Mouse (Mus musculus) kidney, adult 8-10 months (tissue): ENCODE data around the gene Phb2.
A peak's percentile ranks its signal among the peaks of the same experiment; 100 is the strongest.

Experiments used
- DNase-seq, 2 experiments: peaks; one replicate each; pipeline ENCODE4 v3.0.0; 2022

The Phb2 gene

DNA sequence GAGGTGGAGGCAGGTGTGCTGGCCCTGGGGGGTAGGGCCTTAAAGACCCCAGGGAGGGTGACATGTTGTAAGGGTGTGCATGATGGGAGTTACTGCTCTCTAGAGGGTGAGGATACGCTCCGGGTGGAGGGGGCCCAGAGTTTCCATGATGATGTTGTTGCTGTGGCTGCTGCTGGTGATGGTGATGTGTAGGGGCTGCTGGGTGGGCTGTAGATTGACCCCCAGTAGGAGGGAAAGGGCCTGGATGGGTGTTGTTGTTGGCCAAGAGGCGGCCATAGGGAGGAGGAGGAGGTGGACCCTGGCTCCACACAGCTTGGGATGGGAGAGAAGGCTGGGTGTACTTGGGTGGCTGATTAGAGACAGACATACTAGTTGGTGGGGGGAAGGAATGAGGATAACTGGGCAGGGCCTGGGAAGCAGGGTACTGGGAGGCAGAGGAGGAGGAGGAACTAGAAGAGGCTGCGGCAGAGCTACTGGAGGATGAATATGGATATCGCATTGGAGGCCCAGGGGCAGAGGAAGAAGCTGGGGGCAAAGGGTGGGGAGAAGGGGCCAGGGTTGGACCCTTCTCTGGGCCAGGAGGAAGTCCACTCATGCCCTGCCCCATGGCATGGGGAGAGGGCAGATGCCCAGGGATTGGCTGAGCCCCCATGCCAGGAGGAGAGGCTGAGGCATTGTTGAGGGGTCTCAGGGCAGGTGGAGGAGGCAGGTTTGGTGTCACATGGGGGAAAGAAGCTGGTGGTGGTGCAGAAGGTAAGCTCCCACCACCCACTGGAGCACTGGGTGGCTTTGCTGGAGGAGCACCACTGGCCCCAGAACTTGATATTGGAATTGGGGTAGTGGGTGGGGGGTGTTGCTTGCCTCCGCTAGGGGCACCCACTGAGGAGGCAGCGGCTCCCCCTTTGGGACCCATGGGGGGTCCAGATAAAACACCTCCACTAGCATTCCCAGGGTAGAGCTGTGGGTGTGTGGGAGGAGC lies 34.8 kb downstream of the Phb2 start:
- DNase-seq, result no peak

DNA sequence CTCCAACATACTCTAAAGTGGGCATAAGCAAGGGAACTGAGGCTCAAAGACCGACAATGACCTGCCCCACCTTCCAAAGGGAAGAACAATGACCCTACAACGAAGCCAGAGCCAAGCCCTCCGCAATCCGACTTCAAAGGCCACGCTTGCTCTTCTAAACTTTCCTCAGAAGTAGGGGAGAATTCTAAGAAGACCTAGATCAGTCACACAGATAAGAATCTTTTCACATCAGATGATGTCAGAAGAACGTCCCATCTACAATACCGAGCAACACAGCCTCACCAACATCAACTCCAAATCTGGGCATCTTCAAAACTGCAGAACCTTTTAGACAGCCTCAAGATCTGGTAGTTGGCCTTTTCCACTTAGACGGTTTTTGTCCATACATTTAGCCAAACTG lies 38.3 kb downstream of the Phb2 start:
- DNase-seq, result no peak

DNA sequence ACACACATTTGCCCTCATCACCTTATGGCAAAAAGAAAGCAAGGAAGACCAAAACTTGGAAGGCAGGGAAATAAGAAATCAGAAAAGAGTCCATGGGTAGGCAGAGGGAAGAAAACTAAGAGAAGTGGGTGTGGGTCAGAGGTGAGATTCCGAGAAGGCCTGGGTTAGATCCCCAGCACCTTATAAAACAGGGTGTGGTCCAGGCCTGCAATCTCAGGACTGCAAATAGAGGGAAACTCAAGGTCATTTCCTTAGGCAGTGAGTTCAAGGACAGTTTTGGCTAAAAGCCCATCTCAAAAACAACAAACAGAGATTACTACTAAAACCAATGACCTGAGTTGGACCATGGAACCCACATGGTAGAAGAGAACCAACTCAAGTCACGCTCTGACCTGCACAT lies 41.7 kb downstream of the Phb2 start:
- no peak for DNase-seq

GRCm38 (mm10) chr6:124755306-124755705 lies 43.2 kb downstream of the Phb2 start:
- DNase-seq, result no peak

GRCm38 (mm10) chr6:124755831-124756595 lies 43.9 kb downstream of the Phb2 start, which contains the start of the genes Gm45234 and Atn1:
Gene Gm45234, minus strand, starts transcription at chr6:124756021.
Gene Atn1, minus strand, starts transcription at chr6:124756524.
- peak; percentile 58 to 70 for DNase-seq

- DNase-seq, result peak; percentile 80 to 84
These were observed 44.7 kb downstream of the Phb2 start for GRCm38 (mm10) chr6:124756652-124757350.

- DNase-seq, result no peak
These were observed 45.3 kb downstream of the Phb2 start for GRCm38 (mm10) chr6:124757351-124757880.

DNA sequence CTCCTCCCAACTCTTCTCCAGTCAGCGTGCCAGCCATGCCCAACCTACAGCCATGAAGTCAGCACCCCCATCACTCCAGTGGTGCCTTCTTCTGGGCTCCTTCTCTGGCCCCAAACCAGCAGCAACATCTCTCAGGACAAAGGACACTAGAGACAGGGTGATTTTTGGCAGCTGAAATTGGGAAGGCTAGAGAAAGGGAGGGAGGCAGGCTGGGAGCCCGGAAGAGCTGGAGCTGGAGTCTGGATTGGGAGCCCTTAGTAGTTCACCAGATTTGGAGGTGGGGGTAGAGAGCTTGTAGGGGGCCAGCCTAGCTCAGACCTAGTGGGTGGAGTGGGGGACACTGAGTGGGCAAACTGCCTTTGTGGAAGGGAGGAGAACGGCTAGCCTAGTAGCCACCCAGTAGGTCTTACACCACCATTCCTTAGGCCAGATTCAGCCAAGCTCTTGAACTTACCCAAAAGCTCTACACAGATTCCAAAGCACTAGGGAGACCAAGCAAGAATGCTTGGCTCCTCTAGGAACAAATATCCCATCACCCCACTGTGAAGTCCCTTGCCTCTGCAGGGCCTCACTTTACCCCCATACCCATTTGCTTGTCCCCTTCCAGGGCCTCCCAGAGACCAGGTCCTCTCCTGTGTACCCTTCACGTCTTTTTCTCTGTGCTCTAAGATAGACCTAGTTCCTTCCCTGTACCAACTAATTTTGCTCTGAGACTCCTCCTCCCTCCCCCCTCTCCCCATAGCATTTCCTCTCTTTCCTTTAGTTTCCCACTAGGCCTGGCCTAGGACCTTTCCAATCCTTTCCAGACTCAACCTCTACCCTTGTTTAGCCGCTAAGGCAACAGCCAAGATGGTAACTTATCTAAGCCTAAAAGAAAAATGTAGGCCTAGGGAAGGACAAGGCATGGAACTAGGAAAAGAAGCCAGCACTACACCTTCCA lies 46.0 kb downstream of the Phb2 start:
- DNase-seq, result peak in 1 of 2 experiments; percentile 59

- DNase-seq, result no peak
These were observed 46.7 kb downstream of the Phb2 start for GRCm38 (mm10) chr6:124758849-124759232.

- DNase-seq, result peak; percentile 87 to 90
These were observed 47.1 kb downstream of the Phb2 start for GRCm38 (mm10) chr6:124759259-124759658.

DNA sequence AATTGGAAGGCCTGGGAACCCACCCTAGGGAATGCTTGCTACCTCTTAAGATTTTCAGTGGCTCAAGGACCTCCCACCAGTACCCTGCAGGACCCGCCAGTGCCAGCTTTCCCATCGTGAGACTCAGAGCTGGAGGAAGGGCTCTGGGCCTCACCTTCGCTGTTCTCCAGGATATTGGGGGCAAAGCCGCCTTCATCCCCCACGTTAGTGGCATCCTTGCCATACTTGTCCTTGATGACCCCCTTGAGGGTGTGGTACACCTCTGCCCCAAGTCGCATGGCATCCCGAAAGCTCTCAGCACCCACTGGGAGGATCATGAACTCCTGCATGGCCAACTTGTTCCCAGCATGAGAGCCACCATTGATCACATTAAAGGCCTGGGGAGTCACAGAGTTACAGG lies 53.8 kb downstream of the Phb2 start:
- no peak for DNase-seq
